Mouse (Mus musculus) cortical plate, adult 2 months (tissue): ENCODE data around the gene Tespa1.

Experiments
- CTCF ChIP-seq: fragments of 200-500 bp; IDR thresholded peaks from 2 replicates; pipeline ENCODE4 v1.5.1; 2011; ENCODE audit warnings: mild to moderate bottlenecking, control low read depth, low read length; ENCODE audit not compliant: insufficient read depth; ENCODE audit errors: extremely low read depth
- POLR2A ChIP-seq: fragments of 200-500 bp; IDR thresholded peaks from 2 replicates; pipeline ENCODE4 v1.6.1; 2011; ENCODE audit warnings: mild to moderate bottlenecking, low read length, control low read depth; ENCODE audit not compliant: insufficient read depth; ENCODE audit errors: extremely low read depth

- TF ChIP-seq POLR2A (no peak), CTCF (no peak)
Measured at GRCm38 (mm10) chr10:130311534-130312227, 11.0 kb upstream of the Tespa1 start.
